Mouse (Mus musculus): ENCODE measurements around the gene Mei1.

Mei1 gene

DNA sequence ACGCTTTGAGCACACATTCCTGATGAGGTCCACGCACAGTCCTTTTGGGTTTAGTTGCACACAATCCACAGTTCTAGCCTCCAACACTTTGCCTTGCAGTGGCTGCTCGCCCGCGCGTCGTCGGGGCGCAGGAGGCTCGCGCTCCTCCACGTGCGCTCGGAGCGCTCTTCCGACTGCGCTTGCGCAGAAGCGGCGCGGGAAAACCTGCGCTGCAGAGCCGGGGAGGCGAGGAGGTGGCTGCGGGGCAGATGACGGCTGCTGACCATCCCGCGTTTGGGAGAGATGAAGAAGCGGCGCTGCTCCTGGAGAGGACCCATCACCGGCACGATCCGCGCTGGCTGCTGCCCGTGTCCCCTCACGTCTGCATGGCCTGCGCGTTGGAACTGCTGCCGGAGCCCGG is at the start of gene Mei1:
TSS of gene Mei1 (plus strand) at position 99 of the 400 bp plus-strand sequence.
- DNase-seq, result no peak

- DNase-seq, result no peak
Observed at GRCm38 (mm10) chr15:82022535-82023088, 47.2 kb upstream of the Mei1 start.

GRCm38 (mm10) chr15:82023965-82024635 is 45.7 kb upstream of the Mei1 start:
- no peak for DNase-seq

DNA sequence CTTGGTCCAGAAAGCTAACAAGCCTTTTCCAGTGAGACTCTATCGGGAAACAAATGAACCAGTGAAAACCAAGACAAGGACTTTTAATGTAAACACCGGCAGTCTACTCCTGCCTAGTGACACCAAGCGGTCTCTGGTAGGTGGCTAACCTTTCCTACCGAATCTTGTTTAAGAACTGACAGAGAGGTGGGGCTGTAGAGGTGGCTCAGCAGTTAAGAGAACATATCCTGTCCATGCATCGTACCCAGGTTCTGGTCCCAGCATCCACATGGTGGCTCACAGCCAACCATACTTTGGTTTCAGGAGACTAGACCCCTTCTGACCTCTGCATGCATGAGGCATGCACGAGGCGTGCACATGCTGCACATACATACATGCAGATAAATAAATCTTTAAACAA is 42.5 kb upstream of the Mei1 start:
- no peak for DNase-seq

DNA sequence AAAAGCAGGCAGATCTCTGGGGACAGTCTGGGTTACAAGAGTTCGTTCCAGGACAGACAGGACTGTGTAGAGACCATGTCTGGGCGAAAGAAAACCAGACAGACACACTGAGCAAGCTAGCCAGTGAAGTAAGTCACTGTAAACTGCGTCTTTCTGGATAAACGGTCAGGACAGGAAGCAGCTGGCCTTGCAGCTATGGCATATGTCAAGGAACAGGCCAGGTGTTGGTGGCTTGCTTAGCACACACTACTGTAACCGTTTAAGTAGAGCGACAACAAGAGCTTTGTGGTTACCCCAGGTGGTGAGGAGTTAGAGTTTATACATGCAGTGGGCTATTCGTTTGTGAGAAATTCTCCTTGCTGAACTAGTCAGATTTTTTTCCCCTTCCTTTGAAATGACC is 42.1 kb upstream of the Mei1 start:
- DNase-seq, result no peak

DNA sequence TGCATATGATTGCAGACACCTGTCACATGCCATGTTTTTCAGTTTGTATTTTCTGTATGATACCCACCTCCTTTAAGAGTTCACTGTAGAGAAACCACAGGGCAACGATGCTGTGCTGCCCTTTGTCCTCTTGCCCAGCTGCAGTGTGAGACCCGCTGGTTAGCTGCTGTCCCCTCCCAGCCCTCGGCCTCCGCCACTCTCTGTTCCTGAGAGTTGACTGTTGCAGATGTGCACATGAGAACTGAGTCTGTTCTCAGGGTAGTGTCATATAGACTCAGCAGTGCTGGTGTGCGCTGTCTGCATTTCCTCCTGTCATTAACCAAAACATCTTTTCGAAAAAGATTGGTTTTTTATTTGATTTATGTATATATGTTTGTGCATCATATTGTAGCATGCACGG is 37.4 kb upstream of the Mei1 start:
- no peak for DNase-seq

DNA sequence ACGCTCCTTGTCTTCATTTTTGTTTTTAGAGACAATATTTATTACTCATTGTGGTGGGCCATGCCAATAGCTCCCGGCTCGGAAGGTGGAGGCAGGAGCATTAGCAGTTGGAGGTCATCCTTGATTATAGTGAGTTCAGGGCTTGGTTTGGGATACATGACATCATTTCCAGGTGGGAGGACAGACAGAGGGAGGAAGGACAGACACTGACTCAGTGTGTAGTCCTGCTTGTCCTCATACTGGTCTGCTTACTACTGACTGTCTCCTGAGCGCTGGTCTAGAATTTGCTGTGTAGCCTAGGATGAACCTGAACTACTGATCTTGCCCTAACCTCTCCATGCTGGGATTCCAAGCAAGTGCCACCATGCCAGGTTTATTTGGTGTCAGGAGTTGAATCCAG is 36.0 kb upstream of the Mei1 start, which contains the start of gene Desi1:
TSS of gene Desi1 (minus strand) at position 101 of the 400 bp plus-strand sequence.
- no peak for DNase-seq

DNA sequence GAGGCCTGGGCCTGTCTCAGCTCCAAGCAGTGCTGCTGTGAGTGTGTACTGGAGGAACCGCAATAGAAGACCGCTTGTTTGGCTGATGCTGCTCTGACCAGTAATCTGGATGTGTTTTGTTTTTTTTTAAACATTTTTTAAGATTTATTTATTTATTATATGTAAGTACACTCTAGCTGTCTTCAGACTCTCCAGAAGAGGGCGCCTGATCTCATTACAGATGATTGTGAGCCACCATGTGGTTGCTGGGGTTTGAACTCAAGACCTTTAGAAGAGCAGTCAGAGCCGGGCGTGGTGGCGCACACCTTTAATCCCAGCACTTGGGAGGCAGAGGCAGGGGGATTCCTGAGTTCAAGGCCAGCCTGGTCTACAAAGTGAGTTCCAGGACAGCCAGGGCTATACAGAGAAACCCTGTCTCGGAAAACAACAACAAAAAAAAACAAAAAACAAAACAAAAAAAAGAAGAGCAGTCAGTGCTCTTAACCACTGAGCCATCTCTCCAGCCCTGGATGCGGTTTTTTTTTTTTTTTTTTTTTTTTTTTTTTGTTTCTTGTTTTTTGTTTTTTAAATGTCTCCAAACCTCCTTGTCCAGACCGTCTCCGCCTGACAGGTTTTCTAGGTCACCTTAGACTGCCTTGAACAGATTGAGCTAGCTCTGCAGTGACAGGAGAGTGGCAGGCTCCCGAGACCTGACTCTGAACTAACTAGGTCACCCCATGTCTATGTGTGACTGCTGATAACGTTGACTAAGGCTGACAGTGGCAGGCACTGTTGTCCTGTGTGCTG is 33.7 kb upstream of the Mei1 start:
- DNase-seq, result no peak

DNA sequence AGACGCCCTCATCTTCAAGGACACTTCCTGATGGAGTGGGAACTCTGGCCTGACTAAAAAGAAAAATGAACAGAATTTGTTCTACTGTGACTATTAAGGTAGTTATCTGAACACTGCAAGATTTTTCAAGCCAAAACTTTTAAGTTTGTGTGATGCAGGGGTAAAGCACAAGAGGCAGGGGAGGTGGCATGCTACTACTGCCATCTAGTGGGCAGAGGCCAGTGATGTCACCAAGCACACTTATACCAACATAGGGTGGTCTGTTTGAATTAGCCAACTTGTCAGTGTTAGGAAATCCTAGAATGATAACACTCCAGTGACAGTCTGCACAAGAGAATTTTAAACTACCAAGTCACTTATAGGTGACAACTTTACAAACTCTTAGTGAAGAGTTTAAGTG is 29.1 kb upstream of the Mei1 start:
- DNase-seq, result no peak

DNA sequence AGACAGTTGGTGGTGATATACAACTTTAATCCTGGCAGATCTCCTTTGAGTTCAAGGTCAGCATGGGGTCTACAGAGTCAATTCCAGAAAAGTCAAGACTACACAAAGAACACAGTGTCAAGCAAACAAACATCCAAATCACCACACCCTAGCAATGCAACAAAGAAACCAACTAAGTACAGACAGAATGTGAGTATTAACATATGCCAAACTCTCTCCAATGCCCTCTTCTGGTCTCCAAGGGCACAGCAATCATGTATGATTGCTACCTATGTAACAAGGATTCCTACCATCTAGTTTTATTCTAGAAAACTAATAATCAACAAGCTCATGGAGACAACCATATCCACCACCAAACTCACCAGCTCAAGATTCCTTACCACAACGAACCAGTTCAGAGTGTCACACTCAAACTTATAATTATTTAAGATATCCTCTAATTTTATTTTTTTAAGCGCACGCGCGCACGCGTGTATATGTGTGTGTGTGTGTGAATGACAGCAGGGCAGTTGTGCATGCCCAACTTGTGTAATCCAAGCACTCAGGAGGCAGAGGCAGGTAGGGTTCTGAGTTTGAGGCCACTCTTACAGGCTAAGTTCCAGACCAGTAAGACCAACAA is 25.5 kb upstream of the Mei1 start:
- DNase-seq, result no peak

DNA sequence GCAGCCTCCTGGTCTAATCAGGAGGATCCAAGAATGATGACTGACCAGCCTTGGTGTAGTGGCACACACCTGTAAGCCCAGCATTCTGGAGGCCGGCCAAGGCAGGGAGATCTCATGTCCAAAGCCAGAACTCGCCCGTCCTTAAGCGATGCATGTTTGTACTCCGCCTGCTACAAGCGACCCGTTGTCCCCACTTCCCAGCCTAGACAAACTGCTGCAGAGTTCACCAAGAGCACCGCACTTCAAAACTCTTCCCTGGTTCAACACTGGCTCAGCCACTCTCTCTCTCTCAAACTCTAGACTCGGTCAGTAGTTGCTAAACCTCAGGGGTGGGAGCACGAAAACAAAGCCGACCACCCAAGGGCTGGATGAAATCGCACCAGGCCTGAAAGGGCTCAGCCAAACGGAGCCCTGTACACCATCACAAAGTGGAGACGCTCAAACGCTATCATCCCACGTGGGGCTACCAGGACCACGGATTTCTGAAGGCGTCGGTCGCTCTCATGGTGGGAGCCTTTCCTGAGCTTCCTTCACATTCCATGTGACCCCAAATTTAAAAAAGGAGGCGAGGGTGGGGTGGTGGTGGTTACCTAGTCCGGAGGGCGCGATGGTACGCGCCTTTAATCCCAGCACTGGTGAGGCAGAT is 23.4 kb upstream of the Mei1 start:
- peak; percentile 41 for DNase-seq

GRCm38 (mm10) chr15:82047080-82047883 is 22.5 kb upstream of the Mei1 start, which contains the start of gene Snu13:
Snu13 (minus strand) TSS chr15:82047598.
- peak; percentile 89 for DNase-seq

DNA sequence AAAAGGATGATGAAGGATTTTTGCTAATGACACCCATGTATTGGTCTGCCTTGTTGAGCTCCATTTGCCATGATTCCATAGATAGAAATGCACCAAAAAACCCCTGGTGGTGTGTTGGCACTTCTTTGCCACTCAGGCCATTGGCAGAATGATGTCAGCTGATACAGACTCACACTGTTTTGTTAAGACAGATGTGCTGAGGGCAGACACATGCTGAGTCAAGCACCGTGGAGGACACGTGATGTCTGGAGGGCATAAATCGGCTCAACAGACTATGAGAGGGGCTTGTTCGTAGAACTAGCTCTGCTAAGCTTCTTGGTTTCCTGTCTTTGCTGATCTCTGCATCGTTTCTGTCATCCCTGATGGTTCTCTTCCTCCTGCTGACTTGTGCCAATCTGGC is 17.3 kb upstream of the Mei1 start:
- DNase-seq, result no peak

DNA sequence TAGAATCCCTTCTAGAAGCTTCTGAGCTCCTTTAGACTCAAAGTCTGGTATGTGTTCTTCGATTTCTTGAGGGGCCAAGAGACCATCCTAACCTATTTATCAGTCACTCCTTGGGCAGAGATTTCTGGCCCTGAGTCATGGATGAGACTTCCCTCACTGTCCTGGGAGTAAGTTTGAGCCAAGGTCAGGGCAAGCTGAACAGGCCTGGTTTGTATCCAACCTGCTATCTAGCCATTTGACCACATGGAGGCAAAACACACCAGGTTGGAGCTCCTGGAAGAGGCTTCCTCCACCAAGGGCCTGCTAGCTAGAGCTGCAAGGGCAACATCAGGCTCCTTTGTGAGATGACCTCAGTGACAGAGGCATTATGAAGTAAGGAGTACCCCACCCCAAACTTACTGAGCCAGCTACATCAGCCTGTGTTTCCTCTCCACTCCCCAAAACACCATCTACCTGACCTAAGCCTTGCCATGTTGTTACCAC is 11.0 kb upstream of the Mei1 start, which contains the start of gene 4930407I10Rik:
TSS of gene 4930407I10Rik (plus strand) at position 433 of the 483 bp plus-strand sequence.
- DNase-seq, result no peak

DNA sequence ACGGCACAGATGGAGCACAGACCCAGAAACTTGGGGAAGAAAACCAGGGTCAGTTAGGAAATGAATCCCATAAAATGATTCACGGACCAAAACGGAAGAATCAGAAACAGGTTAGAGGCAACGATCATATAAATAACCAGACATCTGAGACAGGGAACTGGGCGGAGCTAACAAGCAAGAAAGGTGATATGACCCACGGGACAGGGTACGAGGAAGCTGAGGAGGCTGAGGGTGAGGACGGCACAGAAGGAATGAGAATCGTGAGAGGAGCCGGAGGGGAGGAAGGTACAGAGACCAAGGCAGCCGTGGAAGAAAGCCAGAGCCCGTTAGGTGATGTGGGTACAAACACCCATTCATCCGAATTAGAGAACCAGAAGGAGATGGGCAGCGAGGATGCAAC is 5.9 kb upstream of the Mei1 start:
- DNase-seq, result no peak

- peak; percentile 64 for DNase-seq
Observed at GRCm38 (mm10) chr15:82065511-82065910, 4.3 kb upstream of the Mei1 start.

GRCm38 (mm10) chr15:82071816-82072469 is 2.1 kb downstream of the Mei1 start:
- no peak for DNase-seq

DNA sequence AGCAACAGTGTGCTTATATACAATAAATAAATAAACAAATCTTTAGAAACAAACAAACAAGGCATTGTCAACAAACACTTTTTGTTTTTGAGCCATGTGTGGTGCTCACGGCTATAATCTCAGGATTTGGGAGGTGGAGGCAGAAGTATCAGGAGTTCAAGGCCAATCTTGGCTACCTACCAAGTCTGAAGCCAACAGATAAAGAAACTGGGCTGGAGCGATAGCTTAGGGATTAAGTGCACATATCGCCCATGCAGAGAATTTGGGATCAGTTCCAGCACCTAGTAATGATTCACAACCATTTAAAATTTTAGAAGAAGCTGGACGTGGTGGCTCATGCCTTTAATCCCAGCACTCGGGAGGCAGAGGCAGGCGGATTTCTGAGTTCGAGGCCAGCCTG is 3.7 kb downstream of the Mei1 start:
- DNase-seq, result no peak

DNA sequence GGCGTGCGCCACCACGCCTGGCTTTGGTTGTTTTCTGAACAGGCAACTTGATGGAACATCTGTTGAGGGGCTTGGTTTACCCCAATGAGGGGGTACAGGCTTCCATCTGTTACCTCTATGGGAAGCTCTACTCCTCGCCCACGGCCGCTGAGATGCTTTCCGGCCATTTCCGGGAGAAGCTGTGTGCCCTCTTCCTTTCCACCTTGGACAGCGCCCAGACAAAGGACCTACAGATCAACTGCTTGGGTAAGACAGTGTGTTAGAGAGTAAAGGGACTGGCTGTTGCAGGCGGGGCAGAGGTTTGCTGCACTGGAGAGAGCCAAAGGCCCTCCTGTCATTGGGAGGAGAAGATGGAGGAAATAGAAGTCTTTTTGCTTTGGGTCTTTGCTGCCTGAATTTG is 10.1 kb downstream of the Mei1 start:
- no peak for DNase-seq

GRCm38 (mm10) chr15:82081161-82081560 is 11.4 kb downstream of the Mei1 start:
- DNase-seq, result peak; percentile 85

DNA sequence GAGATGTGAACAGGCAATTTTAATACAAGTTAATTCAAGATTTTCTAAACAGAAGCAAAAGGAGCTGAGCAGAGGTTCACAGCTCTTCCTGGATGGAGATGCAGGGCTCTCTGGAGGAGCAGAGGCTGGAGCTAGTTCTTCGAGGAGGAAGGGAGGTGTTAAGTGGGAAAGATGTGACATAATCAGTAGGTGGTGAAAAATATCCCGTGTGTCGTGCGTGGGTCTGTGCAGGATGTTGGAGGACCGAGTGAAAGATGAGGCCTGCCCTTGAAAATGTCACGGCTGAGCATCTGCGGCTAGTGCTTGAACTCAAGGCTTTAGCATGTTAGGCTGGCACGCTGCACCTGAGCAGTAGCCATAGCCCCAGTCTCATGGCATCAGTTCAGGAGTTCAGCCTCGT is 15.8 kb downstream of the Mei1 start:
- DNase-seq, result no peak
